Mouse (Mus musculus) cerebellum, adult 2 months (tissue): ENCODE results near the gene Iars2.

Experiments
- CTCF ChIP-seq: fragments of 200-500 bp; IDR thresholded peaks from 2 replicates; pipeline ENCODE4 v1.5.1; 2011; ENCODE audit warnings: low read depth, mild to moderate bottlenecking, control low read depth, low read length, moderate library complexity, borderline replicate concordance; ENCODE audit not compliant: insufficient read depth
- POLR2A ChIP-seq: fragments of 200-500 bp; IDR thresholded peaks from 2 replicates; pipeline ENCODE4 v1.6.1; 2011; ENCODE audit warnings: low read length, control low read depth, borderline replicate concordance; ENCODE audit not compliant: insufficient read depth

DNA sequence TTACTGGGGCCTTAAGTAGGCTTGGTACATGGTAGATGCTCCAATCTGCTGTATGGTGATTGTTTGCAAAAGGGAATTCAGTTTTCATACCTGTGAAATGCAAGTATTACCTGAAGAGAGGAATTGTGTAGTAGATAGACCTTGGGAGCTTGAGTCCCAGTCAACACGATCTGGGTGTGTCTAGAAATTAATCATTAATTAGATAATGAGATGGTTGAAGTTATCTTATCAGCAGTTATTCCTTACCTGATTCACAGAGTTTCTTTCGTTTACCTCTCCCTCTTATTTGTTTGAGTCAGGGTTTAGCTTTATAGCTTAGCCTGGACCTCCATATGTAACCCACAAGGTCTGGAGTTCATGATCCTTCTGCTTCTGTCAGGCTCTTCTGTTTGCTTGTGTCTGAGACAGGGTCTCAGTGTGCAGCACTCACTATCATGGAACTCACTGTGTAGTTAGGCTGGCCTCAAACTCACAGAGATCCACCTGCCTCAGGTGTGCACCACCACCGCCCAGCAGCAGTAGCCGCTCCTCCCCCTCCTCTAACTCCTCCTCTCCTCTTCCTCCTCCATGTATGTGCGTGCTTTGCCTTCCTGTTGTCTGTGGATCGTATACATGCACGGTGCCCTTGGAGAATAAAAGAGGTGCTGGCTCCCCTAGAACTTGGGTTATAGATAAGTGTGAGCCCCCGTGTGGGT lies 58.6 kb downstream of the Iars2 start:
- TF ChIP-seq CTCF, result no peak
- TF ChIP-seq POLR2A, result no peak
